Mouse (Mus musculus) hindbrain, embryonic 14.5 days (tissue): Measurements from ENCODE around the gene Junb. TPM values are rescaled to one million over a fixed set of nuclear protein-coding genes. Genes with fewer than 3 reads are reported as not detected.

Experiments
- microRNA-seq: library from miRNA; unstranded; fragments of <30 nt; microRNA quantifications from one replicate; pipeline ENCODE4, GENCODE M21; 2016
- polyA plus RNA-seq: library from polyadenylated mRNA; unstranded; fragments of >200 nt; fragmentation: Nextera tagmentation; extraction: Ambion mirVana; gene quantifications from 2 replicates; pipeline ENCODE4 v1.2.1, GENCODE M21; 2014

Junb gene
- polyA plus RNA-seq, 1 experiment from 2014 or later, result 6.2 TPM

Small RNA genes lying within 50 kb of the gene (microRNA-seq; reads per million reads assigned to microRNA genes)
- gene Gm24197, result not detected

Other genes with a start within 250 kb of the Junb start
- 78.8 and 82.4 TPM in 2 replicates for gene Nfix, start 178.4 kb downstream of the Junb start, polyA plus RNA-seq
- gene Dand5, start 155.9 kb downstream of the Junb start, polyA plus RNA-seq, result 13.5 and 14.6 TPM in 2 replicates
- 35.0 and 37.4 TPM in 2 replicates for gene Gadd45gip1, start 147.2 kb downstream of the Junb start, polyA plus RNA-seq
- gene Rad23a, start 138.1 kb downstream of the Junb start, polyA plus RNA-seq, result 75.7 and 81.1 TPM in 2 replicates
- 574 and 709 TPM in 2 replicates for gene Calr, start 131.8 kb downstream of the Junb start, polyA plus RNA-seq
- gene Farsa, start 121.7 kb downstream of the Junb start, polyA plus RNA-seq, result 87.8 and 93.4 TPM in 2 replicates
- 27.7 and 32.5 TPM in 2 replicates for gene Syce2, start 106.6 kb downstream of the Junb start, polyA plus RNA-seq
- 25.6 and 29.8 TPM in 2 replicates for gene Gcdh, start 84.8 kb downstream of the Junb start, polyA plus RNA-seq
- 0.70 and 0.91 TPM in 2 replicates for gene Klf1, start 76.8 kb downstream of the Junb start, polyA plus RNA-seq
- gene Dnase2a, start 70.2 kb downstream of the Junb start, polyA plus RNA-seq, result 3.3 and 6.0 TPM in 2 replicates
- gene Mast1, start 41.4 kb downstream of the Junb start, polyA plus RNA-seq, result 69.7 and 76.5 TPM in 2 replicates
- gene Rtbdn, start 31.7 kb downstream of the Junb start, polyA plus RNA-seq, result 1.1 and 1.8 TPM in 2 replicates
- gene Gm49661, start 9.3 kb downstream of the Junb start, polyA plus RNA-seq, result not detected in 2 replicates
- gene Prdx2, start 9.1 kb downstream of the Junb start, polyA plus RNA-seq, result 1,143 and 1,221 TPM in 2 replicates
- 47.8 and 48.4 TPM in 2 replicates for gene Rnaseh2a, start 9.0 kb downstream of the Junb start, polyA plus RNA-seq
- 24.6 and 27.3 TPM in 2 replicates for gene Hook2, start 11.9 kb upstream of the Junb start, polyA plus RNA-seq
- gene Best2, start 35.8 kb upstream of the Junb start, polyA plus RNA-seq, result not detected in 2 replicates
- gene Asna1, start 46.6 kb upstream of the Junb start, polyA plus RNA-seq, result 121 and 137 TPM in 2 replicates
- 162 and 165 TPM in 2 replicates for gene Trir, start 48.1 kb upstream of the Junb start, polyA plus RNA-seq
- gene Tnpo2, start 58.2 kb upstream of the Junb start, polyA plus RNA-seq, result 42.4 and 46.4 TPM in 2 replicates
- 63.0 and 68.9 TPM in 2 replicates for gene Fbxw9, start 81.3 kb upstream of the Junb start, polyA plus RNA-seq
- gene Gm5741, start 89.3 kb upstream of the Junb start, polyA plus RNA-seq, result 1.4 TPM in 1 of 2 replicates, not detected in the other
- gene Dhps, start 93.0 kb upstream of the Junb start, polyA plus RNA-seq, result 105 and 113 TPM in 2 replicates
- gene Wdr83os, start 102.0 kb upstream of the Junb start, polyA plus RNA-seq, result 119 and 136 TPM in 2 replicates
- gene Wdr83, start 102.6 kb upstream of the Junb start, polyA plus RNA-seq, result 41.2 and 43.9 TPM in 2 replicates
- 17.3 and 20.1 TPM in 2 replicates for gene Man2b1, start 104.6 kb upstream of the Junb start, polyA plus RNA-seq
- 3.6 TPM in 2 replicates for gene Zfp791, start 144.4 kb upstream of the Junb start, polyA plus RNA-seq
- gene Cks1brt, start 173.2 kb upstream of the Junb start, polyA plus RNA-seq, result not detected in 2 replicates
- not detected in 2 replicates for gene Olfr371, start 247.3 kb upstream of the Junb start, polyA plus RNA-seq